Mouse (Mus musculus) liver (tissue): ENCODE results near the gene Mapk8.
A peak's percentile ranks its signal among the peaks of the same experiment; 100 is the strongest.

Experiments
- DNase-seq: peaks from one replicate; pipeline ENCODE4 v3.0.0-alpha.2; 2020; ENCODE audit warnings: mixed read lengths

Gene Mapk8

GRCm38 (mm10) chr14:33347738-33348137 is 99.2 kb downstream of the Mapk8 start:
- no peak for DNase-seq

- no peak for DNase-seq
Observed at GRCm38 (mm10) chr14:33346546-33346945, 100.4 kb downstream of the Mapk8 start.

- DNase-seq, result no peak
Observed at GRCm38 (mm10) chr14:33343131-33343725, 103.7 kb downstream of the Mapk8 start.

- DNase-seq, result no peak
Observed at GRCm38 (mm10) chr14:33338684-33339083, 108.3 kb downstream of the Mapk8 start.

GRCm38 (mm10) chr14:33335733-33336132 is 111.2 kb downstream of the Mapk8 start:
- DNase-seq, result no peak

GRCm38 (mm10) chr14:33334402-33334801 is 112.6 kb downstream of the Mapk8 start:
- DNase-seq, result no peak

- DNase-seq, result peak; percentile 52
Observed at GRCm38 (mm10) chr14:33333833-33334232, 113.1 kb downstream of the Mapk8 start.

- no peak for DNase-seq
Observed at GRCm38 (mm10) chr14:33331627-33332026, 115.3 kb downstream of the Mapk8 start.

- DNase-seq, result no peak
Observed at GRCm38 (mm10) chr14:33330986-33331385, 116.0 kb downstream of the Mapk8 start.

GRCm38 (mm10) chr14:33329297-33329805 is 117.6 kb downstream of the Mapk8 start:
- no peak for DNase-seq

GRCm38 (mm10) chr14:33328369-33328768 is 118.6 kb downstream of the Mapk8 start:
- DNase-seq, result no peak
